Mouse (Mus musculus) CH12.LX (cell line): ENCODE measurements around the gene Dcdc2a. TPM values are rescaled to one million over a fixed set of nuclear protein-coding genes. Genes with fewer than 3 reads are reported as not detected.
A peak's percentile ranks its signal among the peaks of the same experiment; 100 is the strongest.

Experiments used
- DNase-seq: peaks from one replicate; pipeline ENCODE4 v3.0.0-alpha.2; 2013; ENCODE audit errors: extremely low read depth
- H3K27ac ChIP-seq: 2 replicates; pipeline ENCODE4 v1.5.1; 2012; ENCODE audit warnings: low read depth, mild to moderate bottlenecking, control low read depth, moderate library complexity; ENCODE audit not compliant: insufficient read depth
- H3K27me3 ChIP-seq: replicated peaks from 2 replicates; pipeline ENCODE3; 2012; ENCODE audit warnings: inconsistent platforms
- H3K36me3 ChIP-seq, 2 experiments: replicated peaks in 1 of 2; 2 replicates each; pipeline versions ENCODE3 to v1.6.1; 2012; ENCODE audit warnings: inconsistent platforms in 1 of 2, low read length in 1 of 2, mild to moderate bottlenecking in 1 of 2, mixed read lengths in 1 of 2, moderate library complexity in 1 of 2; ENCODE audit not compliant: control insufficient read depth in 1 of 2, insufficient read depth in 1 of 2
- H3K4me1 ChIP-seq, 2 experiments: 2 replicates each; pipeline ENCODE4 v1.6.1; 2012; ENCODE audit warnings: inconsistent platforms in 1 of 2, moderate library complexity in 1 of 2; ENCODE audit not compliant: insufficient read depth in 2 of 2, control insufficient read depth in 1 of 2
- H3K4me2 ChIP-seq: 2 replicates; pipeline ENCODE4 v1.6.1; 2012; ENCODE audit warnings: low read depth, mild to moderate bottlenecking, control low read depth; ENCODE audit not compliant: poor library complexity, insufficient read depth, severe bottlenecking
- H3K4me3 ChIP-seq, 3 experiments: fragments of 150-350 bp in 1 of 3; sonication (generic) in 1 of 3; replicated peaks in 1 of 3; 2 replicates each; pipeline versions ENCODE3 to v1.5.1; 2011 to 2012; ENCODE audit warnings: low read depth in 2 of 3, low read length in 2 of 3, mild to moderate bottlenecking in 2 of 3, moderate library complexity in 2 of 3, control low read depth in 1 of 3, improper control_type of control experiment in 1 of 3, inconsistent platforms in 1 of 3, mixed read lengths in 1 of 3; ENCODE audit not compliant: poor library complexity in 1 of 3
- H3K79me2 ChIP-seq: replicated peaks from 2 replicates; pipeline ENCODE4 v1.6.1; 2012; ENCODE audit warnings: mild to moderate bottlenecking, moderate library complexity; ENCODE audit not compliant: control insufficient read depth, poor library complexity, insufficient read depth, severe bottlenecking; ENCODE audit errors: extremely low read depth
- H3K9ac ChIP-seq: 2 replicates; pipeline ENCODE4 v1.6.1; 2012; ENCODE audit warnings: low read depth, mild to moderate bottlenecking, control low read depth, moderate library complexity; ENCODE audit not compliant: insufficient read depth
- H3K9me3 ChIP-seq: replicated peaks from 2 replicates; pipeline ENCODE3; 2012; ENCODE audit warnings: low read length, inconsistent platforms, mixed read lengths
- CHD2 ChIP-seq: IDR thresholded peaks from 2 replicates; pipeline ENCODE4 v1.6.1; 2011; ENCODE audit warnings: low read length, improper control_type of control experiment
- CTCF ChIP-seq, 2 experiments: IDR thresholded peaks in 1 of 2; conservative IDR thresholded peaks in 1 of 2; 2 replicates each; pipeline ENCODE4 v1.5.1; 2011 to 2012; ENCODE audit warnings: low read depth in 2 of 2, low read length in 2 of 2, improper control_type of control experiment in 1 of 2, inconsistent platforms in 1 of 2, mild to moderate bottlenecking in 1 of 2, moderate library complexity in 1 of 2
- E2F4 ChIP-seq: IDR thresholded peaks from 2 replicates; pipeline ENCODE4 v1.6.1; 2011; ENCODE audit warnings: low read depth, low read length, improper control_type of control experiment; ENCODE audit not compliant: insufficient replicate concordance
- ETS1 ChIP-seq: conservative IDR thresholded peaks from 2 replicates; pipeline ENCODE4 v1.6.1; 2012; ENCODE audit warnings: low read depth, mild to moderate bottlenecking, inconsistent platforms, low read length, improper control_type of control experiment, moderate library complexity
- HCFC1 ChIP-seq: IDR thresholded peaks from 2 replicates; pipeline ENCODE4 v1.6.1; 2012; ENCODE audit warnings: low read depth, mild to moderate bottlenecking, inconsistent platforms, low read length, improper control_type of control experiment
- JUND ChIP-seq: conservative IDR thresholded peaks from 2 replicates; pipeline ENCODE4 v1.6.1; 2011; ENCODE audit warnings: low read depth, low read length, improper control_type of control experiment
- KAT2A ChIP-seq: IDR thresholded peaks from 2 replicates; pipeline ENCODE4 v1.6.1; 2012; ENCODE audit warnings: low read length, improper control_type of control experiment, inconsistent platforms; ENCODE audit not compliant: insufficient replicate concordance
- NELFE ChIP-seq: IDR thresholded peaks from 2 replicates; pipeline ENCODE4 v1.6.1; 2011; ENCODE audit warnings: low read depth, low read length, improper control_type of control experiment
- POLR2AphosphoS2 ChIP-seq: IDR thresholded peaks from 2 replicates; pipeline ENCODE4 v1.6.1; 2011; ENCODE audit warnings: low read depth, low read length, improper control_type of control experiment
- RCOR1 ChIP-seq: conservative IDR thresholded peaks from 2 replicates; pipeline ENCODE4 v1.6.1; 2012; ENCODE audit warnings: low read depth, mild to moderate bottlenecking, inconsistent platforms, low read length, improper control_type of control experiment
- SIN3A ChIP-seq: IDR thresholded peaks from 2 replicates; pipeline ENCODE4 v1.6.1; 2012; ENCODE audit warnings: low read length, improper control_type of control experiment, inconsistent platforms
- SMC3 ChIP-seq: IDR thresholded peaks from 2 replicates; pipeline ENCODE4 v1.6.1; 2011; ENCODE audit warnings: low read depth, low read length, improper control_type of control experiment
- UBTF ChIP-seq: IDR thresholded peaks from 2 replicates; pipeline ENCODE4 v1.6.1; 2012; ENCODE audit warnings: low read depth, mild to moderate bottlenecking, inconsistent platforms, low read length, improper control_type of control experiment, moderate library complexity
- USF1 ChIP-seq: IDR thresholded peaks from 2 replicates; pipeline ENCODE4 v1.6.1; 2014; ENCODE audit warnings: low read depth, mild to moderate bottlenecking, inconsistent platforms, low read length, improper control_type of control experiment
- ZC3H11A ChIP-seq: IDR thresholded peaks from 2 replicates; pipeline ENCODE4 v1.6.1; 2012; ENCODE audit warnings: low read depth, mild to moderate bottlenecking, inconsistent platforms, low read length, improper control_type of control experiment
- ZKSCAN1 ChIP-seq: IDR thresholded peaks from 2 replicates; pipeline ENCODE4 v1.6.1; 2012; ENCODE audit warnings: low read depth, inconsistent platforms, low read length, improper control_type of control experiment, borderline replicate concordance
- dilution Hi-C: fragments of 300-500 bp; cut with MboI; formaldehyde crosslinking; loops from 2 replicates; pipeline ENCODE4 v1.14.3; 2020; ENCODE audit warnings: low sequenced_read_pairs; ENCODE audit not compliant: extremely low pct_unique_long_range_greater_than_20kb, extremely low pct_ligation_motif_present
- in situ Hi-C: fragments of 300-500 bp; cut with MboI; formaldehyde crosslinking; loops from 3 replicates; pipeline ENCODE4 v1.14.3; 2019; ENCODE audit warnings: low sequenced_read_pairs, low pct_ligation_motif_present, low pct_unique_long_range_greater_than_20kb, mixed read lengths
- polyA plus RNA-seq: library from polyadenylated mRNA; unstranded; fragments of >175 nt; gene quantifications from 2 replicates; pipeline ENCODE4 v1.2.1, GENCODE M21; 2012; ENCODE audit warnings: low read depth; ENCODE audit not compliant: insufficient read length
- total RNA-seq, 2 experiments: library from RNA; depleted of rRNA; stranded (reverse); fragments of 300-350 nt in 1 of 2; fragments of >200 nt in 1 of 2; gene quantifications; 2 replicates each; pipeline ENCODE4 v1.2.3; 2012 to 2014

Dcdc2a gene
- total and polyA plus RNA-seq, 3 experiments: not detected

DNA sequence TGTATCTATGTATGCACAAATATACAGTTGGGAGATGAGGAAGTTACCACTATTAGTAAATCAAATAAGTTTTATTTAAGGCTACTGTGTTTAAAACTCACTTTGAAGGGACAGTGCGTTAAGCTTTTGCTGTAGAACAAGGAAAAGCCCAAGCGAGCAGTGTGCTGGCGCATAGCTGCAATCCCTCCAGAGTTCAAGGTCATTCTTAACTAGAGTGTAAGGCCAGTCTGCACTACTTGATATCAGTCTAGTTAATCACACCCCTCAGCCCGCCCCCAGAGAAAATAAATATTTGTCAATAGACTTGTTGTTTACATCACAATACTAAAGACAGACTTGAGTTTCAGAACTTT lies 35.3 kb upstream of the Dcdc2a start:
- TF ChIP-seq RCOR1: no peak
- TF ChIP-seq HCFC1: 0 out of 2 replicates have a peak, but pooled peaks have one; percentile 5
- dilution Hi-C loops: no loop called here
- in situ Hi-C loops: loop anchor here (5.0 kb wide), 1 partner anchor 97 kb away; no protein-coding TSS in a partner anchor
- no peaks in the 10 kb centered on the region for H3K9me3 ChIP-seq
- H3K36me3 ChIP-seq: peaks cover 3 to 18% of the 10 kb centered on the region in 2 experiments
- no peak overlapping the region for H3K27ac ChIP-seq
- DNase-seq: no peak
- H3K4me1 ChIP-seq: peaks cover under 1 to 24% of the 10 kb centered on the region in 2 experiments; a peak in 2 of 4 replicates
- peak overlapping the region; percentile 8 for H3K9ac ChIP-seq
- H3K27me3 ChIP-seq: no peaks in the 10 kb centered on the region
- H3K79me2 ChIP-seq: peaks cover 14% of the 10 kb centered on the region
- peak overlapping the region; percentile 98 for H3K4me2 ChIP-seq
- peak overlapping the region; percentile 58 to 92 (median 88) for H3K4me3 ChIP-seq

DNA sequence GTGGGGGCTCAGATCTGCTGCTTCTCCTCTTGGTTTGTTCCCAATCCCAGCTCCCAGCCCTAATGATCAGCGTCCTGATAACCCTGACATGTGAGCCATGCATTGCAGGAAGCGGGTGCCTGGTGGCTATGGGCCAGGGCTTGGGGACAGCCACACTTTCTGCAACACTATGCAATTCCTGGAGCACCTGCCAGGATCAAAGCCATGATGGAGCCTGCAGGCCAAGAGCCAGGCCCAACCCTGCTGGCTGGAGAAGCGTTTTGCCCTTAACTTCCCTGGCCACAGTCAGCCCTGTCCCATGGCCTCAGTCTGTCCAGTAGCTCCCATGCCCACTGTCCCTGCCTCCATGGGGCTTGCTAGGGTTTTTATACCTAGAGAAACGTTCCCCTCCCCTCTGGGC lies 33.4 kb upstream of the Dcdc2a start:
- H3K36me3 ChIP-seq: peaks cover under 1 to 10% of the 10 kb centered on the region in 2 experiments
- H3K27ac ChIP-seq: no peak overlapping the region
- dilution Hi-C loops: no loop called here
- H3K9me3 ChIP-seq: no peaks in the 10 kb centered on the region
- TF ChIP-seq CHD2 (no peak), USF1 (no peak), KAT2A (no peak), CTCF (conservative IDR thresholded peaks at IDR 0.05 in 1 of 2, IDR thresholded peaks at IDR 0.05 in 1 of 2; ENCODE audit: low read depth in 2 of 2, low read length in 2 of 2) (no peak), ETS1 (no peak), JUND (no peak), SIN3A (no peak), NELFE (no peak), ZC3H11A (no peak), SMC3 (no peak), E2F4 (no peak)
- no peak overlapping the region for H3K9ac ChIP-seq
- peaks cover 4 to 14% of the 10 kb centered on the region in 2 experiments; a peak in 2 of 4 replicates for H3K4me1 ChIP-seq
- no peak overlapping the region for H3K4me3 ChIP-seq
- in situ Hi-C loops: loop anchor here (5.0 kb wide), 1 partner anchor 95 kb away; no protein-coding TSS in a partner anchor
- DNase-seq: no peak
- peaks cover 12% of the 10 kb centered on the region for H3K79me2 ChIP-seq
- H3K27me3 ChIP-seq: no peaks in the 10 kb centered on the region
- no peak overlapping the region for H3K4me2 ChIP-seq

DNA sequence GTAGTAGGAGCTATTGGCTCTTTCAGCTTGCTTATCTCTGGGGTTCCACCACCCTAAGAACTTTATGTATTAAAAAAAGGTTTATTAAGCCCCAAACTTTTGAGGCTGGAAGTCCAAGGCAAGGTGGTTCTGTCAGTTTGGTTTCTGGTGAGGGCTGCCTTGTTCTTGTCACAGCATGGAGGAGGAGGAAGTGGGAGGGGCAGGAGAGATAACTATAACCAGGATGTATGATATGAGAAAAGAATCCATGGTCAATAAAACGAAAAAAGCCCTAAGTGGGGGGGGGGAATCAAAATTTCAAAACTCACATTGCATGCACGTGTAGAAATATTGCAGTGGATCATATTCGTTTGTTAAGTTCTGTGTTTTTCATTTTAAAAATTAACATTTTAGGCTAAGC lies 32.7 kb upstream of the Dcdc2a start:
- H3K27me3 ChIP-seq: no peaks in the 10 kb centered on the region
- no peaks in the 10 kb centered on the region for H3K9me3 ChIP-seq
- dilution Hi-C loops (no loop called here), in situ Hi-C loops (loop anchor here (5.0 kb wide), 1 partner anchor 94 kb away; no protein-coding TSS in a partner anchor)
- H3K27ac ChIP-seq: no peak overlapping the region
- H3K9ac ChIP-seq: no peak overlapping the region
- peaks cover 0 to 4% of the 10 kb centered on the region in 2 experiments for H3K36me3 ChIP-seq
- H3K4me3 ChIP-seq: no peak overlapping the region
- peaks cover 8% of the 10 kb centered on the region for H3K79me2 ChIP-seq
- TF ChIP-seq POLR2AphosphoS2: no peak
- no peak for TF ChIP-seq ZKSCAN1
- no peak for TF ChIP-seq UBTF
- DNase-seq: no peak
- no peak overlapping the region for H3K4me2 ChIP-seq
- peaks cover 4 to 13% of the 10 kb centered on the region in 2 experiments; a peak in 2 of 4 replicates for H3K4me1 ChIP-seq
